Mouse (Mus musculus) forebrain, embryonic 14.5 days (tissue): Measurements from ENCODE around the gene Esp4. TPM values are rescaled to one million over a fixed set of nuclear protein-coding genes. Genes with fewer than 3 reads are reported as not detected.
"Not testable (repeated sequence)": the region's sequence is repeated elsewhere in the genome, so short reads cannot be mapped to it uniquely, and the experiment has no call there.

Experiments
- ATAC-seq: fragments of 200-750 bp; cut with Nextera tagmentation; 2 replicates; pipeline ENCODE4 v1.8.0; 2017; ENCODE audit warnings: mild to moderate bottlenecking, moderate library complexity
- DNase-seq: peaks from one replicate; pipeline ENCODE4 v3.0.0-alpha.2; 2015; ENCODE audit warnings: low spot score
- H3K27ac ChIP-seq: fragments of 300-500 bp; sonication (generic); 2 replicates; pipeline ENCODE4 v1.5.1; 2014; ENCODE audit warnings: low read depth, mild to moderate bottlenecking, control low read depth, low read length, moderate library complexity
- H3K27me3 ChIP-seq: fragments of 300-500 bp; sonication (generic); replicated peaks from 2 replicates; pipeline ENCODE4 v1.6.1; 2014; ENCODE audit warnings: low read length, control low read depth, mixed read lengths; ENCODE audit not compliant: control insufficient read depth, insufficient read depth
- H3K36me3 ChIP-seq: fragments of 300-500 bp; sonication (generic); 2 replicates; pipeline ENCODE4 v1.6.1; 2014; ENCODE audit warnings: low read length, control low read depth; ENCODE audit not compliant: control insufficient read depth, insufficient read depth
- H3K4me1 ChIP-seq: fragments of 300-500 bp; sonication (generic); 2 replicates; pipeline ENCODE4 v1.6.1; 2014; ENCODE audit warnings: antibody characterized with exemption, low read length, control low read depth; ENCODE audit not compliant: control insufficient read depth, insufficient read depth
- H3K4me2 ChIP-seq: fragments of 300-500 bp; sonication (generic); 2 replicates; pipeline ENCODE4 v1.6.1; 2014; ENCODE audit warnings: mild to moderate bottlenecking, control low read depth, low read length
- H3K4me3 ChIP-seq: fragments of 300-500 bp; sonication (generic); 2 replicates; pipeline ENCODE4 v1.5.1; 2014; ENCODE audit warnings: low read depth, low read length, control low read depth
- H3K9ac ChIP-seq: fragments of 300-500 bp; sonication (generic); 2 replicates; pipeline ENCODE4 v1.6.1; 2014; ENCODE audit warnings: mild to moderate bottlenecking, low read length, control low read depth, moderate library complexity
- H3K9me3 ChIP-seq: fragments of 300-500 bp; sonication (generic); replicated peaks from 2 replicates; pipeline ENCODE4 v1.6.1; 2016; ENCODE audit warnings: low read length, control low read depth, mixed read lengths; ENCODE audit not compliant: control insufficient read depth
- WGBS: fragments of 180-500 bp; shearing (Covaris S2); extraction: QIAGEN DNeasy Blood & Tissue Kit; methylation state at CpG from one replicate; pipeline ENCODE4 v1.1.7; 2014; 5-methylcytosine and 5-hydroxymethylcytosine counted together
- polyA plus RNA-seq: library from polyadenylated mRNA; unstranded; fragments of >200 nt; fragmentation: Nextera tagmentation; extraction: Ambion mirVana; gene quantifications from 2 replicates; pipeline ENCODE4 v1.2.1, GENCODE M21; 2014

Esp4 gene
- not detected in 2 replicates for polyA plus RNA-seq

DNA sequence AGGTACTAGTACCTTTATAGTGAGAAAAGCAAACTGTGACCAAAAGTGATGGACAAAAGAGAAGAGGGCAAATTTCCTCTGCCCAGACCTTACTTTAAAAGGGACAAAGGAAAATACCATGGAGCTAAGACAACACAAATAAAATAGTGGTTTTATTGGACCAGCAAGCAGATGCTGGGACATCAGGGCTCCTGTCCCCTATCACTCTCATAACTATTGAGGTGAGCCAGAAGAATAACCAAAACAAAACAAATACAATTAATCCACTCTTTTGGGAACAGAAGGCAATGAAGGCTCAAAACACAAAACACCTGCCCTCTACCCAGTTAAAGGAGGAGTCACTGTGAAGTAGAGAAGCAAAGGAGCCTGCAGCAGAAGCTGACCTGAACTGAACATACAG is at the start of gene Esp4:
TSS of gene Esp4 (plus strand) at position 301 of the 400 bp plus-strand sequence.
- no peak for DNase-seq
- H3K27me3 ChIP-seq, result no peaks in the 10 kb centered on the region
- H3K4me3 ChIP-seq, result no peak within 1 kb of the TSS
- no peaks in the 10 kb centered on the region for H3K36me3 ChIP-seq
- no peaks in the 10 kb centered on the region for H3K9me3 ChIP-seq
- no peak within 1 kb of the TSS for H3K9ac ChIP-seq
- H3K4me1 ChIP-seq, result no peaks in the 10 kb centered on the region
- no peak within 1 kb of the TSS for H3K27ac ChIP-seq
- no peak for ATAC-seq
- H3K4me2 ChIP-seq, result no peak within 1 kb of the TSS

DNA sequence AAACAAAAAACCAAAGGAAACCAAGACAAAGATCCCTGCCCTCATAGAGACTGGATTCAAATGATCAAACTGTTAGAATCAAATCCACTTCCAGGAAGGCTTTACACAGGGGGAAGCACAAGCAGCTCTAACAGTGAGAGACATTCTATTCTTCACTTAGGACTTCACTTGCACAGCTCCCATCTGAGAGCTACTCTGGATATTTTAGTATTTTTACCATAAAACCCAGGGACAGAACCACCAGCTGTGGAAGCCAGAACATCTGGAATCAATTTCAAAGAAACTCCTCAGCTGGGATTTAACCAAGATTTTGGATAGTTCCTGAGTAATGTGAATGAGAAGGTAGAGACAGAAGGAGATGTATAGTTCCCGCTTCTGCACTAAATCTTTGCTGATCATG is 44.9 kb upstream of the Esp4 start:
- H3K4me2 ChIP-seq, result no peak overlapping the region
- no peak for ATAC-seq
- no peaks in the 10 kb centered on the region for H3K27me3 ChIP-seq
- H3K4me1 ChIP-seq, result no peaks in the 10 kb centered on the region
- H3K36me3 ChIP-seq, result no peaks in the 10 kb centered on the region
- WGBS, result 89% methylated on average over 1 of the region's 1 CpGs
- H3K9me3 ChIP-seq, result no peaks in the 10 kb centered on the region
- H3K9ac ChIP-seq, result no peak overlapping the region
- no peak overlapping the region for H3K4me3 ChIP-seq
- no peak for DNase-seq
- no peak overlapping the region for H3K27ac ChIP-seq

DNA sequence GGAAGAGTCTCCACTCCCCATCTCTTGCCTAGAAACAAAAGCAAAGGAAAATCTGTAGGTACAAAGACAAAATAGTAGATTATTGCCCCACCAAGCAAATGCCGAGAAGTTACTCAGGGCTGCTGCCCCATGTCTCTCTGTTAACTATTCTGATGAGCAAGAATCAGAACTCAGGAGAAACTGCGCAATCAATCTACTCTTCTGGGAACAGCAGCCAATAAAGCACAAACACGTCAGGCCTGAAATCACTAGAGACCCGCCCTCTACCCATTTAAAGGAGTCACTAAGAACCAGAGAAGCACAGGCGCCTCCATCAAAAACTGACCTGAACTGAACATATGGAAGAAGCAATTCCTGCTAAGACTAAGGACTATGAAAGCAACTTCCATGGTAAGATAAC is 37.2 kb upstream of the Esp4 start, which contains the start of gene Esp6:
TSS of gene Esp6 (plus strand) at position 301 of the 400 bp plus-strand sequence.
- no peak within 1 kb of the TSS for H3K4me3 ChIP-seq
- no peak within 1 kb of the TSS for H3K9ac ChIP-seq
- no peak within 1 kb of the TSS for H3K27ac ChIP-seq
- 90% methylated on average over 5 of the region's 5 CpGs for WGBS
- H3K4me1 ChIP-seq, result no peaks in the 10 kb centered on the region
- ATAC-seq (no peak), DNase-seq (no peak)
- no peaks in the 10 kb centered on the region for H3K36me3 ChIP-seq
- H3K9me3 ChIP-seq, result no peaks in the 10 kb centered on the region
- no peaks in the 10 kb centered on the region for H3K27me3 ChIP-seq
- H3K4me2 ChIP-seq, result no peak within 1 kb of the TSS

DNA sequence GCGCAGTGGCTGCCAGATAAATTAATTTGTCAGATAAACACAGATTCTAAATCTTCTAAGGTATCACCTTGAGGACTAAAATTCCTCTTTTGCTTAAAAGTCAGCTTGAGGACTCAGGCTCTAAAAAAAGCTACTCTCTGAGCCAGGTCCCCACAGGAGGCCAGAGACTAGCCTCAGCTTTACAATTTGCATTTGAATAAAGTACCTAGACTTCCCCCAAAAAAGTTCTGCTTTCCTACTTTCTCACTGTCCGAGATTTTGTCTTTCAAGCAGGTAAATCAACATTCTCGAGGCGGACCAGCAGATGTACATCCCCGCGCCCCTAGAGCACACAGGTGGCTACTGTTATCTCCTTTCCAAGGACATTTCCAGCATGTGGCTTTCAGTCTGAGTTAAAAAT is 14.5 kb upstream of the Esp4 start:
- not testable (repeated sequence) for DNase-seq, H3K9ac ChIP-seq, H3K27ac ChIP-seq, H3K4me3 ChIP-seq, H3K9me3 ChIP-seq, H3K4me2 ChIP-seq, H3K36me3 ChIP-seq, H3K4me1 ChIP-seq, ATAC-seq, H3K27me3 ChIP-seq
- WGBS, result 43% methylated on average over 6 of the region's 6 CpGs

DNA sequence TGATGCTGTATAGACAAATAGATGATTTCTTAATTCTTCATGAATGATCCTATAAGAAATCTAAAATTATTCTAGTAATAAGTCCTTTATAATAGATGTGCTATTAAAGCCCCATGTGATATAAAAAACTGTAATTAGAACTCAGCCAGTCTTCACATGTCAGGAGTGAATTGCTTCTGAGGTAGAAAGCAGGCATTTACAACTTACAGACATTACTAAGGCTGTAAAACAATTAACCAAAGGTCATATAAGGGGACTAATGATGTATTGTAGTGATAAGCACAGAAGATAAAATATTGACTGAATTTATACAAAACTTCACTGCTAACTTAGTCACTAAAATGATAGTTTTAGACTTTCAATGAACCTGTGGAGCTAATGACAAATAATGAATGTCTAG is 7.1 kb upstream of the Esp4 start:
- H3K4me3 ChIP-seq, result no peak overlapping the region
- no peaks in the 10 kb centered on the region for H3K36me3 ChIP-seq
- H3K27me3 ChIP-seq, result no peaks in the 10 kb centered on the region
- no peak for ATAC-seq
- no peaks in the 10 kb centered on the region for H3K4me1 ChIP-seq
- no peak overlapping the region for H3K27ac ChIP-seq
- no peak overlapping the region for H3K4me2 ChIP-seq
- no peak overlapping the region for H3K9ac ChIP-seq
- H3K9me3 ChIP-seq, result no peaks in the 10 kb centered on the region
- no peak for DNase-seq

DNA sequence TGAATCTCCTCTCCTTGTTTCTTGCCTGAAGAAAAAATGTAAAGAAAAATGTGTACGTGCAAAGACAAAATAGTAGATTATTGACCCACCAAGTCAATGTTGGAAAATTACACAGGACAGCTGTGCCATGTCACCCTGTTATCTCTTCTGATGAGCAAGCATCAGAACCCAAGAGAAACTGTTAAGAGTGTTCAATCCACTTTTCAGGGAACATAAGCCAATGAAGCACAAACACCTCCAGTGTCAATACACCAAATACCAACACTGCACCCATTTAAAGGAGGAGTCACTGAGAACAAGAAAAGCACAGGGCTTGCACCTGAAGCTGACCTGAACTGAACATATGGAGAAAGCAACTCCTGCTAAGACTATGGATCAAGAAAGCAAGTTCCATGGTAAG is 33.4 kb downstream of the Esp4 start, which contains the start of gene Esp3:
TSS of gene Esp3 (plus strand) at position 301 of the 400 bp plus-strand sequence.
- H3K9me3 ChIP-seq, DNase-seq: not testable (repeated sequence)

More for the DNA sequence above, 33.4 kb downstream of the Esp4 start, which contains the start of gene Esp3:
- not testable (repeated sequence) for H3K4me1 ChIP-seq, H3K27ac ChIP-seq, H3K36me3 ChIP-seq, H3K9ac ChIP-seq, H3K27me3 ChIP-seq, H3K4me2 ChIP-seq, ATAC-seq, H3K4me3 ChIP-seq
- 89% methylated on average over 1 of the region's 1 CpGs for WGBS

Other genes starting within 250 kb of the Esp4 start
- gene Esp8, start 78.6 kb upstream of the Esp4 start, polyA plus RNA-seq, result not detected in 2 replicates
- gene Esp6, start 37.1 kb upstream of the Esp4 start, polyA plus RNA-seq, result not detected in 2 replicates
- not detected in 2 replicates for gene Esp3, start 33.5 kb downstream of the Esp4 start, polyA plus RNA-seq
- not detected in 2 replicates for gene Esp1, start 128.5 kb downstream of the Esp4 start, polyA plus RNA-seq
- not detected in 2 replicates for gene Crisp2, start 208.4 kb downstream of the Esp4 start, polyA plus RNA-seq
- not detected in 2 replicates for gene Rhag, start 212.5 kb downstream of the Esp4 start, polyA plus RNA-seq